Mouse (Mus musculus) testis, adult 2 months (tissue): Measurements from ENCODE around the gene Mrps21.

ENCODE experiments used
- CTCF ChIP-seq: fragments of 200-500 bp; IDR thresholded peaks from 2 replicates; pipeline ENCODE4 v1.5.1; 2012; ENCODE audit warnings: low read depth, mild to moderate bottlenecking, inconsistent platforms, low read length, moderate library complexity; ENCODE audit not compliant: control insufficient read depth, insufficient read depth, insufficient replicate concordance
- POLR2A ChIP-seq: fragments of 200-500 bp; IDR thresholded peaks from 2 replicates; pipeline ENCODE4 v1.6.1; 2012; ENCODE audit warnings: low read depth, mild to moderate bottlenecking, inconsistent platforms, low read length, moderate library complexity; ENCODE audit not compliant: control insufficient read depth

GRCm38 (mm10) chr3:95818571-95819288, 52.6 kb downstream of the Mrps21 start, which contains the start of gene Rprd2:
- TF ChIP-seq POLR2A (peak; percentile 52; the same call in 1 of the 2 replicates), CTCF (no peak)
